Mouse (Mus musculus) CH12.LX (cell line): ENCODE results near the gene Zdhhc12. TPM values are rescaled to one million over a fixed set of nuclear protein-coding genes. Genes with fewer than 3 reads are reported as not detected.
A peak's percentile ranks its signal among the peaks of the same experiment; 100 is the strongest.

Source experiments
- DNase-seq: peaks from one replicate; pipeline ENCODE4 v3.0.0-alpha.2; 2013; ENCODE audit errors: extremely low read depth
- H3K27ac ChIP-seq: 2 replicates; pipeline ENCODE4 v1.5.1; 2012; ENCODE audit warnings: low read depth, mild to moderate bottlenecking, control low read depth, moderate library complexity; ENCODE audit not compliant: insufficient read depth
- H3K27me3 ChIP-seq: replicated peaks from 2 replicates; pipeline ENCODE3; 2012; ENCODE audit warnings: inconsistent platforms
- H3K36me3 ChIP-seq, 2 experiments: replicated peaks in 1 of 2; 2 replicates each; pipeline versions ENCODE3 to v1.6.1; 2012; ENCODE audit warnings: inconsistent platforms in 1 of 2, low read length in 1 of 2, mild to moderate bottlenecking in 1 of 2, mixed read lengths in 1 of 2, moderate library complexity in 1 of 2; ENCODE audit not compliant: control insufficient read depth in 1 of 2, insufficient read depth in 1 of 2
- H3K4me1 ChIP-seq, 2 experiments: 2 replicates each; pipeline ENCODE4 v1.6.1; 2012; ENCODE audit warnings: inconsistent platforms in 1 of 2, moderate library complexity in 1 of 2; ENCODE audit not compliant: insufficient read depth in 2 of 2, control insufficient read depth in 1 of 2
- H3K4me2 ChIP-seq: 2 replicates; pipeline ENCODE4 v1.6.1; 2012; ENCODE audit warnings: low read depth, mild to moderate bottlenecking, control low read depth; ENCODE audit not compliant: poor library complexity, insufficient read depth, severe bottlenecking
- H3K4me3 ChIP-seq, 3 experiments: fragments of 150-350 bp in 1 of 3; sonication (generic) in 1 of 3; replicated peaks in 1 of 3; 2 replicates each; pipeline versions ENCODE3 to v1.5.1; 2011 to 2012; ENCODE audit warnings: low read depth in 2 of 3, low read length in 2 of 3, mild to moderate bottlenecking in 2 of 3, moderate library complexity in 2 of 3, control low read depth in 1 of 3, improper control_type of control experiment in 1 of 3, inconsistent platforms in 1 of 3, mixed read lengths in 1 of 3; ENCODE audit not compliant: poor library complexity in 1 of 3
- H3K79me2 ChIP-seq: replicated peaks from 2 replicates; pipeline ENCODE4 v1.6.1; 2012; ENCODE audit warnings: mild to moderate bottlenecking, moderate library complexity; ENCODE audit not compliant: control insufficient read depth, poor library complexity, insufficient read depth, severe bottlenecking; ENCODE audit errors: extremely low read depth
- H3K9ac ChIP-seq: 2 replicates; pipeline ENCODE4 v1.6.1; 2012; ENCODE audit warnings: low read depth, mild to moderate bottlenecking, control low read depth, moderate library complexity; ENCODE audit not compliant: insufficient read depth
- H3K9me3 ChIP-seq: replicated peaks from 2 replicates; pipeline ENCODE3; 2012; ENCODE audit warnings: low read length, inconsistent platforms, mixed read lengths
- BHLHE40 ChIP-seq: IDR thresholded peaks from 2 replicates; pipeline ENCODE4 v1.6.1; 2011; ENCODE audit warnings: mild to moderate bottlenecking, low read depth, low read length, improper control_type of control experiment
- CHD1 ChIP-seq: IDR thresholded peaks from 2 replicates; pipeline ENCODE4 v1.6.1; 2012; ENCODE audit warnings: low read depth, low read length, improper control_type of control experiment, inconsistent platforms
- CHD2 ChIP-seq: IDR thresholded peaks from 2 replicates; pipeline ENCODE4 v1.6.1; 2011; ENCODE audit warnings: low read length, improper control_type of control experiment
- ELF1 ChIP-seq: IDR thresholded peaks from 2 replicates; pipeline ENCODE4 v1.6.1; 2014; ENCODE audit warnings: low read depth, mild to moderate bottlenecking, inconsistent platforms, low read length, improper control_type of control experiment
- ETS1 ChIP-seq: conservative IDR thresholded peaks from 2 replicates; pipeline ENCODE4 v1.6.1; 2012; ENCODE audit warnings: low read depth, mild to moderate bottlenecking, inconsistent platforms, low read length, improper control_type of control experiment, moderate library complexity
- HCFC1 ChIP-seq: IDR thresholded peaks from 2 replicates; pipeline ENCODE4 v1.6.1; 2012; ENCODE audit warnings: low read depth, mild to moderate bottlenecking, inconsistent platforms, low read length, improper control_type of control experiment
- IRF4 ChIP-seq: IDR thresholded peaks from 2 replicates; pipeline ENCODE4 v1.6.1; 2014; ENCODE audit warnings: low read depth, mild to moderate bottlenecking, inconsistent platforms, low read length, improper control_type of control experiment
- JUND ChIP-seq: conservative IDR thresholded peaks from 2 replicates; pipeline ENCODE4 v1.6.1; 2011; ENCODE audit warnings: low read depth, low read length, improper control_type of control experiment
- MAX ChIP-seq: IDR thresholded peaks from 2 replicates; pipeline ENCODE4 v1.6.1; 2011; ENCODE audit warnings: low read length, improper control_type of control experiment
- MAZ ChIP-seq: IDR thresholded peaks from 2 replicates; pipeline ENCODE4 v1.6.1; 2012; ENCODE audit warnings: low read depth, mild to moderate bottlenecking, inconsistent platforms, low read length, improper control_type of control experiment, moderate library complexity
- MEF2A ChIP-seq: IDR thresholded peaks from 2 replicates; pipeline ENCODE4 v1.6.1; 2014; ENCODE audit warnings: low read depth, mild to moderate bottlenecking, inconsistent platforms, low read length, improper control_type of control experiment, borderline replicate concordance
- MXI1 ChIP-seq: IDR thresholded peaks from 2 replicates; pipeline ENCODE4 v1.6.1; 2011; ENCODE audit warnings: mild to moderate bottlenecking, low read depth, low read length, improper control_type of control experiment
- MYC ChIP-seq: IDR thresholded peaks from 2 replicates; pipeline ENCODE4 v1.6.1; 2011; ENCODE audit warnings: low read depth, mild to moderate bottlenecking, improper control_type of control experiment, low read length
- PAX5 ChIP-seq: IDR thresholded peaks from 2 replicates; pipeline ENCODE4 v1.6.1; 2012; ENCODE audit warnings: low read length, inconsistent platforms, mixed read lengths
- POLR2A ChIP-seq: IDR thresholded peaks from 2 replicates; pipeline ENCODE4 v1.6.1; 2011; ENCODE audit warnings: low read depth, mild to moderate bottlenecking, improper control_type of control experiment, low read length
- RAD21 ChIP-seq: IDR thresholded peaks from 2 replicates; pipeline ENCODE4 v1.6.1; 2011; ENCODE audit warnings: low read depth, mild to moderate bottlenecking, low read length, improper control_type of control experiment, moderate library complexity
- SIN3A ChIP-seq: IDR thresholded peaks from 2 replicates; pipeline ENCODE4 v1.6.1; 2012; ENCODE audit warnings: low read length, improper control_type of control experiment, inconsistent platforms
- SMC3 ChIP-seq: IDR thresholded peaks from 2 replicates; pipeline ENCODE4 v1.6.1; 2011; ENCODE audit warnings: low read depth, low read length, improper control_type of control experiment
- TBP ChIP-seq: conservative IDR thresholded peaks from 2 replicates; pipeline ENCODE4 v1.6.1; 2011; ENCODE audit warnings: low read depth, low read length, improper control_type of control experiment
- TCF12 ChIP-seq: IDR thresholded peaks from 2 replicates; pipeline ENCODE4 v1.6.1; 2014; ENCODE audit warnings: low read depth, mild to moderate bottlenecking, inconsistent platforms, low read length, improper control_type of control experiment
- UBTF ChIP-seq: IDR thresholded peaks from 2 replicates; pipeline ENCODE4 v1.6.1; 2012; ENCODE audit warnings: low read depth, mild to moderate bottlenecking, inconsistent platforms, low read length, improper control_type of control experiment, moderate library complexity
- ZMIZ1 ChIP-seq: IDR thresholded peaks from 2 replicates; pipeline ENCODE4 v1.6.1; 2012; ENCODE audit warnings: low read depth, mild to moderate bottlenecking, inconsistent platforms, low read length, improper control_type of control experiment
- dilution Hi-C: fragments of 300-500 bp; cut with MboI; formaldehyde crosslinking; loops from 2 replicates; pipeline ENCODE4 v1.14.3; 2020; ENCODE audit warnings: low sequenced_read_pairs; ENCODE audit not compliant: extremely low pct_unique_long_range_greater_than_20kb, extremely low pct_ligation_motif_present
- in situ Hi-C: fragments of 300-500 bp; cut with MboI; formaldehyde crosslinking; loops from 3 replicates; pipeline ENCODE4 v1.14.3; 2019; ENCODE audit warnings: low sequenced_read_pairs, low pct_ligation_motif_present, low pct_unique_long_range_greater_than_20kb, mixed read lengths
- polyA plus RNA-seq: library from polyadenylated mRNA; unstranded; fragments of >175 nt; gene quantifications from 2 replicates; pipeline ENCODE4 v1.2.1, GENCODE M21; 2012; ENCODE audit warnings: low read depth; ENCODE audit not compliant: insufficient read length
- total RNA-seq, 2 experiments: library from RNA; depleted of rRNA; stranded (reverse); fragments of 300-350 nt in 1 of 2; fragments of >200 nt in 1 of 2; gene quantifications; 2 replicates each; pipeline ENCODE4 v1.2.3; 2012 to 2014

Gene Zdhhc12
- total and polyA plus RNA-seq, 3 experiments, result 15.6 to 42.8 (median 36.5) TPM

GRCm38 (mm10) chr2:30062249-30063093 lies 31.0 kb downstream of the Zdhhc12 start (continued):
- no peak; the same call in 1 of the 2 replicates for TF ChIP-seq CHD1
- peak; percentile 95 for TF ChIP-seq MAX
- TF ChIP-seq ETS1, result 0 out of 2 replicates have a peak, but pooled peaks have one; percentile 17
- TF ChIP-seq SMC3, result no peak
- TF ChIP-seq RAD21, result no peak
- peak; percentile 67; the same call in 1 of the 2 replicates for TF ChIP-seq CHD2
- peak; percentile 43; the same call in 1 of the 2 replicates for TF ChIP-seq IRF4
- TF ChIP-seq UBTF, result peak; percentile 25; the same call in 1 of the 2 replicates

GRCm38 (mm10) chr2:30061215-30062166 lies 32.0 kb downstream of the Zdhhc12 start:
- Histone ChIP-seq H3K4me1 (peaks cover 3 to 17% of the 10 kb centered on the region in 2 experiments; a peak in 2 of 4 replicates), H3K27me3 (no peaks in the 10 kb centered on the region), H3K79me2 (peaks cover 38% of the 10 kb centered on the region), H3K4me3 (peak overlapping the region; percentile 79 to 91 (median 79)), H3K9ac (peak overlapping the region; percentile 68), H3K36me3 (peaks cover 0 to 5% of the 10 kb centered on the region in 2 experiments), H3K4me2 (peak overlapping the region; percentile 81), H3K27ac (peak overlapping the region; percentile 53), H3K9me3 (peaks cover 2% of the 10 kb centered on the region)
- in situ Hi-C loops, result no loop called here
- peak; percentile 83 for DNase-seq
- peak; percentile 75; the same call in 1 of the 2 replicates for TF ChIP-seq TBP
- TF ChIP-seq JUND, result no peak
- 0 out of 2 replicates have a peak, but pooled peaks have one; percentile 12 for TF ChIP-seq ETS1
- peak; percentile 82; the same call in 1 of the 2 replicates for TF ChIP-seq MAZ
- no peak for TF ChIP-seq IRF4
- TF ChIP-seq TCF12, result no peak
- TF ChIP-seq UBTF, result no peak
- TF ChIP-seq CHD2, result peak; percentile 77
- 0 out of 2 replicates have a peak, but pooled peaks have one; percentile 28 for TF ChIP-seq ELF1
- TF ChIP-seq MEF2A, result 0 out of 2 replicates have a peak, but pooled peaks have one; percentile 34
- peak; percentile 82 for TF ChIP-seq BHLHE40
- TF ChIP-seq MXI1, result peak; percentile 95
- TF ChIP-seq ZMIZ1, result peak; percentile 40
- peak; percentile 82 for TF ChIP-seq SIN3A
- TF ChIP-seq HCFC1, result peak; percentile 52; the same call in 1 of the 2 replicates
- TF ChIP-seq POLR2A, result peak; percentile 80
- TF ChIP-seq MYC, result peak; percentile 84
- peak; percentile 88 for TF ChIP-seq MAX
- TF ChIP-seq PAX5, result no peak
- dilution Hi-C loops, result no loop called here
